Mouse (Mus musculus) lung, adult 2 months (tissue): Measurements from ENCODE around the gene Tenm2.

ENCODE experiments used
- CTCF ChIP-seq: fragments of 200-500 bp; IDR thresholded peaks from 2 replicates; pipeline ENCODE4 v1.5.1; 2011; ENCODE audit warnings: mild to moderate bottlenecking, low read length, control low read depth; ENCODE audit not compliant: insufficient read depth
- POLR2A ChIP-seq: fragments of 200-500 bp; IDR thresholded peaks from 2 replicates; pipeline ENCODE4 v1.6.1; 2011; ENCODE audit warnings: low read depth, mild to moderate bottlenecking, control low read depth, low read length, borderline replicate concordance; ENCODE audit errors: extremely low read depth

GRCm38 (mm10) chr11:36107840-36108239 lies 1127.9 kb downstream of the Tenm2 start:
- no peak for TF ChIP-seq POLR2A
- no peak for TF ChIP-seq CTCF
